Mouse (Mus musculus) heart, adult 2 months (tissue): ENCODE results near the gene Tns4. TPM values are rescaled to one million over a fixed set of nuclear protein-coding genes. Genes with fewer than 3 reads are reported as not detected.

Source experiments
- DNase-seq, 2 experiments: peaks; one replicate each; pipeline ENCODE4 v3.0.0; 2021
- H3K27ac ChIP-seq: fragments of 200-600 bp; 2 replicates; pipeline ENCODE4 v1.8.1; 2022
- H3K27me3 ChIP-seq: fragments of 200-500 bp; 2 replicates; pipeline ENCODE4 v1.6.1; 2012; ENCODE audit warnings: mild to moderate bottlenecking, low read length, inconsistent platforms, mixed read lengths; ENCODE audit not compliant: control insufficient read depth, insufficient read depth
- H3K36me3 ChIP-seq: fragments of 200-500 bp; 2 replicates; pipeline ENCODE4 v1.6.1; 2012; ENCODE audit warnings: low read length, inconsistent platforms; ENCODE audit not compliant: control insufficient read depth, insufficient read depth
- H3K4me1 ChIP-seq: fragments of 200-500 bp; 2 replicates; pipeline ENCODE4 v1.6.1; 2011; ENCODE audit warnings: low read length; ENCODE audit not compliant: control insufficient read depth, insufficient read depth
- H3K4me3 ChIP-seq: fragments of 200-600 bp; 2 replicates; pipeline ENCODE4 v1.8.1; 2022
- H3K79me2 ChIP-seq: fragments of 200-500 bp; replicated peaks from 2 replicates; pipeline ENCODE4 v1.6.1; 2012; ENCODE audit warnings: mild to moderate bottlenecking, inconsistent platforms, low read length, moderate library complexity, mixed read lengths; ENCODE audit not compliant: control insufficient read depth, insufficient read depth
- H3K9ac ChIP-seq: fragments of 200-500 bp; 2 replicates; pipeline ENCODE4 v1.6.1; 2012; ENCODE audit warnings: low read depth, mild to moderate bottlenecking, control low read depth, inconsistent platforms, low read length, mixed read lengths
- CTCF ChIP-seq: fragments of 200-600 bp; IDR thresholded peaks from 2 replicates; pipeline ENCODE4 v1.8.1; 2022; ENCODE audit warnings: antibody characterized with exemption, mild to moderate bottlenecking, moderate library complexity
- EP300 ChIP-seq: fragments of 200-500 bp; IDR thresholded peaks from 2 replicates; pipeline ENCODE4 v1.6.1; 2011; ENCODE audit warnings: low read depth, low read length, control low read depth; ENCODE audit not compliant: insufficient read depth
- POLR2A ChIP-seq: fragments of 200-500 bp; IDR thresholded peaks from 2 replicates; pipeline ENCODE4 v1.6.1; 2011; ENCODE audit warnings: mild to moderate bottlenecking, low read depth, low read length, control low read depth; ENCODE audit not compliant: insufficient read depth
- WGBS: fragments of 180-500 bp; shearing (Covaris S2); methylation state at CpG from one replicate; pipeline ENCODE4 v1.1.7; 2018; 5-methylcytosine and 5-hydroxymethylcytosine counted together
- intact Hi-C: fragments of 180-260 bp; cut with DNase I; formaldehyde crosslinking; loops from one replicate; pipeline ENCODE4 v1.15.1; 2025
- polyA plus RNA-seq: library from polyadenylated mRNA; depleted of rRNA; stranded (reverse); fragments of >200 nt; gene quantifications from 2 replicates; pipeline ENCODE4 v1.2.3, GENCODE M21; 2012
- total RNA-seq, 2 experiments: library from RNA; stranded (reverse); gene quantifications; 2 replicates each; pipeline ENCODE4 v1.2.3; 2021

The Tns4 gene
- total and polyA plus RNA-seq, 3 experiments = 0.16 to 0.49 (median 0.23) TPM

DNA sequence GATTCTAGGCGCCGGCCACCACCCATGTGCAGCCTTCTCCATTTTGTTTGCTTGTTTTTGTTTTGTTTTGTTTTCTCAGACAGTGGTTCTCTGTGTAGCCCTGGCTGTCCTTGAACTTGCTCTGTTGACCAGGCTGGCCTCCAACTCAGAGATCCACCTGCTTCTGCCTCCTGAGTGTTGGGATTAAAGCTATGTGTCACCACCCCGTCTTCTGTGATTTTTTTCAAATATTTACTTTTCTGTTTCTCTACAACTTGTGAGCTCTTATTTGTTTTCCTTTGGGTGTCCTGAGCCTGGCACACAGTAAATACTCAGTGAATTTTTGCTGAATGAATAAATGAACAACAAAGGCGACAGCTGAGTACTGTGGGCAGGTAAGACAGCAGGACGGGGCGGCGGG, 26.4 kb downstream of the Tns4 start:
- no peak overlapping the region for H3K9ac ChIP-seq
- H3K4me1 ChIP-seq = peaks cover 2% of the 10 kb centered on the region
- H3K36me3 ChIP-seq = no peaks in the 10 kb centered on the region
- WGBS = 92% methylated on average over 7 of the region's 7 CpGs
- no peaks in the 10 kb centered on the region for H3K79me2 ChIP-seq
- intact Hi-C loops = loop anchor here (5.0 kb wide), 1 partner anchor 80 kb away; the partner anchor contains the start of gene Gjd3
- TF ChIP-seq POLR2A = no peak
- TF ChIP-seq CTCF = no peak
- no peak for TF ChIP-seq EP300
- no peaks in the 10 kb centered on the region for H3K27me3 ChIP-seq
- no peak overlapping the region for H3K27ac ChIP-seq
- DNase-seq = no peak
- H3K4me3 ChIP-seq = no peak overlapping the region

DNA sequence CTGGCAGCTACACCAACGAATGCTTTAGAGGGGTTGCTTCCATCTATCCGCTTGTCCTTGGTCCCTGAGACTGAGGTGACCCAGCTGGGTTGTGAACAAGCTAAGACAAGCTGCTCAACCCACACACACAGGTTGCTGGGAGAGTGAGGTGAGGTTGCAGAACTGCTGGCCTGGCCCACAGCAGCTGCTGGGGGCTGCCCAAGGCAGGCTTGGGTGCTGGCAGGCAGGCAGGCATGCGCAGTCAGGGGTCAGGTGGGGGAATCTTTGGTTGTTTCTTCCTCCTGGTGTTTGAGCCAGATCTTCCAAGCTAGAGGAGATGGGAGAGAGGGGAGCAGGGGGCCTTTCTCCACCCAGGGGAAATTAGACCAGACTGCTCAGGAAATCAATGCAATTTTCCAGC, 28.7 kb downstream of the Tns4 start:
- 60% methylated on average over 3 of the region's 3 CpGs for WGBS
- H3K27ac ChIP-seq = no peak overlapping the region
- H3K27me3 ChIP-seq = no peaks in the 10 kb centered on the region
- TF ChIP-seq POLR2A (no peak), EP300 (no peak), CTCF (no peak)
- intact Hi-C loops = loop anchor here (5.0 kb wide), 1 partner anchor 78 kb away; the partner anchor contains the start of gene Gjd3
- no peaks in the 10 kb centered on the region for H3K36me3 ChIP-seq
- no peaks in the 10 kb centered on the region; the same call in 1 of the 2 replicates for H3K4me1 ChIP-seq
- H3K9ac ChIP-seq = no peak overlapping the region
- H3K79me2 ChIP-seq = no peaks in the 10 kb centered on the region
- no peak overlapping the region for H3K4me3 ChIP-seq
- DNase-seq = no peak

DNA sequence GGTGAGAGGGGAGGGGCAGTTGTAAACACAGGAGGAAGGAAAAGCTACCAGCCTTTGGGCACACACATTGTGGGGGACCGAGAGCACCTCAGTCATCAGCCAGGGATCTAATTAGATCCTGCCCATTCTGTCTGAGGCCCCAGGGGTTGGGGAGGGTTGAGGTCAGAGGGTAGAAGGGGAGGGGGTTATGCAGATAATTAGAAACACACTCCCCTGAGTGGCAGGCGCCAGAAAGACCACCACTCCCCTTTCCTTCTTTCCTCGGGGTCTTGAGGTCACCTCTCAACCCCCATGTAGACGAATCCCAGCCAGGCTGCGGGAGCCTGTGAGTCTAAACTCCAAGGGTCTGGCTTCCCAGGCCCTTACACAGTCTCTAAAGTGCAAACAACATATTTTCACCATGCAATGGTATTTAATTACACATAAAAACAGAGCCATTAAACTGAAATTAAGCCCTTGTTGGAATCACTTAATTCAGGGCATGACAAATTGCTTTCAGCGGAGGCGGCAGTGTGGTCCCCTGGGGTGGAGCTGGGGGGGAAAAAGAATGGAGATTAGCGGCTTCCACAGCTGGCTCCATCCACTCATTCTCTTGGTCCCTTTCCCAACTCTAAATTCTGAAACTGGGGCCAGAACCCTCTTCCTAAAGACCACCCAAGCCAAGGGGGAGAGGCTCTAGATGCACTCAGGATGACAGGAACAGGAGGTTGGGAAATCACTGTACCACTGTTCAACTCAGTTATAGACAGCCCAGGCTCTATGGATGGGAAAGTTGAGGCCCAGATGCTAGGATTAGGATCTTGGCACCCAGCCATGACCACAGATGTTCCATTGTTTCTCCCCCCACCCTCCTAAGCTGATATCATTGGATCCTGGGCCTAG, 33.3 kb downstream of the Tns4 start:
- TF ChIP-seq POLR2A (no peak), CTCF (no peak), EP300 (no peak)
- H3K36me3 ChIP-seq = no peaks in the 10 kb centered on the region
- WGBS = 48% methylated on average over 8 of the region's 8 CpGs
- intact Hi-C loops = no loop called here
- H3K27ac ChIP-seq = peak overlapping the region; percentile 36; the same call in 1 of the 2 replicates
- H3K9ac ChIP-seq = no peak overlapping the region
- H3K79me2 ChIP-seq = no peaks in the 10 kb centered on the region
- no peaks in the 10 kb centered on the region for H3K27me3 ChIP-seq
- H3K4me1 ChIP-seq = no peaks in the 10 kb centered on the region; the same call in 1 of the 2 replicates
- H3K4me3 ChIP-seq = no peak overlapping the region
- peak; percentile 47 to 65 for DNase-seq

DNA sequence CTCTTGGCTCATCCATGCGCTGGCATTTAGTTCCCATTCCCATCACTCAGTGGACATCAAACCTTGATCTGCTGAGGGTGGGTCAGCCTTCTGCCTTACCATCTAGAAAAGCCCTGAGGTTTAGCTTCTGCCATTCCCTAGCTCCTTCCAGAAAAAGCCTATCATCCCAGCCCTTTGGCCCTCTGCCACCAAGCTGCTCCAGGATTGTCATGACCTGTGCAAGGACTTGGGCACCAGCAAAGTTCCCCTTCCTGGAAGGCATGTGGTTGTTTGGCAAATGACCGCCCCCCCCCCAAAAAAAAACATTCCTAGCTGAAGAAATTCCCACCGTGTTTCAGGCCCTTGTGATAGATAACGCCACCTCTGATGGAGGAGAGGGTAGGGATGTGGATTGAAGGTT, 34.0 kb downstream of the Tns4 start:
- Histone ChIP-seq H3K27ac (no peak overlapping the region; the same call in 1 of the 2 replicates), H3K9ac (no peak overlapping the region), H3K4me1 (no peaks in the 10 kb centered on the region; the same call in 1 of the 2 replicates), H3K4me3 (no peak overlapping the region), H3K79me2 (no peaks in the 10 kb centered on the region), H3K27me3 (no peaks in the 10 kb centered on the region), H3K36me3 (no peaks in the 10 kb centered on the region)
- intact Hi-C loops = no loop called here
- no peak for DNase-seq
- no peak for TF ChIP-seq CTCF
- TF ChIP-seq EP300 = no peak
- TF ChIP-seq POLR2A = no peak
- 46% methylated on average over 4 of the region's 4 CpGs for WGBS

- Histone ChIP-seq H3K36me3 (no peaks in the 10 kb centered on the region), H3K4me3 (no peak overlapping the region), H3K27ac (peak overlapping the region; percentile 75), H3K4me1 (peaks cover 17% of the 10 kb centered on the region), H3K79me2 (no peaks in the 10 kb centered on the region), H3K27me3 (no peaks in the 10 kb centered on the region), H3K9ac (no peak overlapping the region)
- no peak for TF ChIP-seq EP300
- TF ChIP-seq POLR2A = no peak
- TF ChIP-seq CTCF = no peak
- intact Hi-C loops = no loop called here
- peak in 1 of 2 experiments; percentile 46 for DNase-seq
- WGBS = 55% methylated on average over 2 of the region's 2 CpGs
These were observed 41.5 kb downstream of the Tns4 start for GRCm38 (mm10) chr11:99047643-99048042.

DNA sequence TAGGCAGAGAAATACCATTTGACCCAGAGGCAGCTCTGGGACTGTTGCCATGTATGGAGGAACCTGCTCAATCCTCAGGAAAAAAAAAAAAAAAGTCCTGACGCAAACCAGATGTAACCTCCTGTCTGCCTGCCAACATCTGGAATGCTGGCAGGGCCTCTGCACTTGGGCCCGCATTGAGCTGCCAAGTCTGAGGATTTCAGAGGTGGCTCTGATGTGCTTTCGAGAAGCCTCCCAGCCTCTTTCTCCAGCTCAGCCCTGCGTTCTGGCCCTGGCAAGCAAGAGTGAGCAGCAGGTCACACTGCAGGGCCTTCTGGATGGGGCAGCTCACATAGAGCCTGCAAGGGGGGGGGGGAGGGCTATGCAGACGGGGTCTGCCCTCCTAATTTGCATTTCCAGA, 42.0 kb downstream of the Tns4 start:
- 9% methylated on average over 5 of the region's 5 CpGs for WGBS
- H3K9ac ChIP-seq = no peak overlapping the region
- DNase-seq = peak; percentile 83 to 91
- H3K27me3 ChIP-seq = no peaks in the 10 kb centered on the region
- TF ChIP-seq EP300 (peak; percentile 82), CTCF (no peak)
- H3K79me2 ChIP-seq = no peaks in the 10 kb centered on the region
- H3K36me3 ChIP-seq = no peaks in the 10 kb centered on the region
- peak overlapping the region; percentile 75 for H3K27ac ChIP-seq
- no peak overlapping the region for H3K4me3 ChIP-seq
- peaks cover 18% of the 10 kb centered on the region for H3K4me1 ChIP-seq
- intact Hi-C loops = no loop called here
